Mouse (Mus musculus) right cerebral cortex, postnatal 36 days (tissue): ENCODE results near the gene Adsl.

ENCODE experiments used
- DNase-seq, 2 experiments: peaks; one replicate each; pipeline ENCODE4 v3.0.0; 2022; ENCODE audit warnings: low spot score in 2 of 2, mixed read lengths in 1 of 2

The Adsl gene

GRCm38 (mm10) chr15:80939401-80939800 is 8.9 kb upstream of the Adsl start:
- no peak for DNase-seq

GRCm38 (mm10) chr15:80941468-80942040 is 6.7 kb upstream of the Adsl start:
- DNase-seq: no peak

- DNase-seq: no peak
These were observed 2.4 kb upstream of the Adsl start for GRCm38 (mm10) chr15:80945851-80946250.

- no peak for DNase-seq
These were observed 1.1 kb downstream of the Adsl start for GRCm38 (mm10) chr15:80949431-80949830.

- no peak for DNase-seq
These were observed 1.8 kb downstream of the Adsl start for GRCm38 (mm10) chr15:80950055-80950454.

- no peak for DNase-seq
These were observed 5.7 kb downstream of the Adsl start for GRCm38 (mm10) chr15:80953971-80954370.

- no peak for DNase-seq
These were observed 6.6 kb downstream of the Adsl start for GRCm38 (mm10) chr15:80954861-80955260.

- no peak for DNase-seq
These were observed 7.6 kb downstream of the Adsl start for GRCm38 (mm10) chr15:80955836-80956438.

GRCm38 (mm10) chr15:80969371-80969770 is 21.1 kb downstream of the Adsl start:
- no peak for DNase-seq

- DNase-seq: no peak
These were observed 26.0 kb downstream of the Adsl start for GRCm38 (mm10) chr15:80974311-80974710.

- DNase-seq: no peak
These were observed 27.4 kb downstream of the Adsl start for GRCm38 (mm10) chr15:80975666-80976065.

GRCm38 (mm10) chr15:80977620-80978334 is 29.5 kb downstream of the Adsl start, which contains the start of gene Sgsm3:
Gene Sgsm3, plus strand, starts transcription at chr15:80977765.
- peak; percentile 71 to 82 for DNase-seq

- no peak for DNase-seq
These were observed 31.3 kb downstream of the Adsl start for GRCm38 (mm10) chr15:80979611-80980010.

GRCm38 (mm10) chr15:80981176-80981575 is 32.9 kb downstream of the Adsl start:
- no peak for DNase-seq

- DNase-seq: no peak
These were observed 35.0 kb downstream of the Adsl start for GRCm38 (mm10) chr15:80983264-80983663.

GRCm38 (mm10) chr15:80988331-80988730 is 40.0 kb downstream of the Adsl start:
- DNase-seq: no peak

GRCm38 (mm10) chr15:80989712-80990111 is 41.4 kb downstream of the Adsl start:
- DNase-seq: no peak

GRCm38 (mm10) chr15:80994959-80995358 is 46.7 kb downstream of the Adsl start:
- DNase-seq: no peak

- no peak for DNase-seq
These were observed 48.0 kb downstream of the Adsl start for GRCm38 (mm10) chr15:80996090-80996835.

GRCm38 (mm10) chr15:80997077-80997476 is 48.8 kb downstream of the Adsl start:
- no peak for DNase-seq

GRCm38 (mm10) chr15:81000419-81001138 is 52.3 kb downstream of the Adsl start:
- no peak for DNase-seq
